Mouse (Mus musculus) neural tube, embryonic 14.5 days (tissue): ENCODE data around the gene Ankrd40. TPM values are rescaled to one million over a fixed set of nuclear protein-coding genes. Genes with fewer than 3 reads are reported as not detected.

ENCODE experiments used
- ATAC-seq: fragments of 200-750 bp; cut with Nextera tagmentation; 2 replicates; pipeline ENCODE4 v1.8.0; 2017; ENCODE audit warnings: low read depth, mild to moderate bottlenecking, moderate TSS enrichment, moderate library complexity
- H3K27ac ChIP-seq: fragments of 300-500 bp; sonication (generic); 2 replicates; pipeline ENCODE4 v1.5.1; 2014; ENCODE audit warnings: low read depth, mild to moderate bottlenecking, control low read depth, low read length, moderate library complexity, mixed read lengths
- H3K27me3 ChIP-seq: fragments of 300-500 bp; sonication (generic); 2 replicates; pipeline ENCODE4 v1.6.1; 2014; ENCODE audit warnings: low read length; ENCODE audit not compliant: control insufficient read depth, insufficient read depth
- H3K36me3 ChIP-seq: fragments of 300-500 bp; sonication (generic); 2 replicates; pipeline ENCODE4 v1.6.1; 2014; ENCODE audit warnings: low read length, mixed read lengths; ENCODE audit not compliant: control insufficient read depth, insufficient read depth
- H3K4me1 ChIP-seq: fragments of 300-500 bp; sonication (generic); 2 replicates; pipeline ENCODE4 v1.6.1; 2014; ENCODE audit warnings: low read length; ENCODE audit not compliant: control insufficient read depth, insufficient read depth
- H3K4me2 ChIP-seq: fragments of 300-500 bp; sonication (generic); 2 replicates; pipeline ENCODE4 v1.6.1; 2014; ENCODE audit warnings: mild to moderate bottlenecking, low read depth, low read length, control low read depth
- H3K4me3 ChIP-seq: fragments of 300-500 bp; sonication (generic); 2 replicates; pipeline ENCODE4 v1.5.1; 2014; ENCODE audit warnings: low read depth, low read length, control low read depth, mixed read lengths
- H3K9ac ChIP-seq: fragments of 300-500 bp; sonication (generic); replicated peaks from 2 replicates; pipeline ENCODE4 v1.6.1; 2014; ENCODE audit warnings: low read depth, mild to moderate bottlenecking, control low read depth, low read length, mixed read lengths
- H3K9me3 ChIP-seq: fragments of 300-500 bp; sonication (generic); 2 replicates; pipeline ENCODE4 v1.6.1; 2016; ENCODE audit warnings: low read length; ENCODE audit not compliant: control insufficient read depth
- WGBS: fragments of 180-500 bp; shearing (Covaris S2); extraction: QIAGEN DNeasy Blood & Tissue Kit; methylation state at CpG from one replicate; pipeline ENCODE4 v1.1.7; 2014; 5-methylcytosine and 5-hydroxymethylcytosine counted together
- polyA plus RNA-seq: library from polyadenylated mRNA; unstranded; fragments of >200 nt; fragmentation: Nextera tagmentation; extraction: Ambion mirVana; gene quantifications from 2 replicates; pipeline ENCODE4 v1.2.1, GENCODE M21; 2014

The Ankrd40 gene
- polyA plus RNA-seq, 1 experiment from 2014 or later = 15.7 TPM

- Histone ChIP-seq H3K27ac (no peak overlapping the region), H3K27me3 (no peaks in the 10 kb centered on the region), H3K36me3 (no peaks in the 10 kb centered on the region), H3K9ac (no peak overlapping the region), H3K9me3 (no peaks in the 10 kb centered on the region), H3K4me3 (no peak overlapping the region), H3K4me2 (no peak overlapping the region), H3K4me1 (no peaks in the 10 kb centered on the region)
- no peak for ATAC-seq
- 79% methylated on average over 8 of the region's 8 CpGs for WGBS
Measured at GRCm38 (mm10) chr11:94379736-94380135, 51.9 kb downstream of the Ankrd40 start.

DNA sequence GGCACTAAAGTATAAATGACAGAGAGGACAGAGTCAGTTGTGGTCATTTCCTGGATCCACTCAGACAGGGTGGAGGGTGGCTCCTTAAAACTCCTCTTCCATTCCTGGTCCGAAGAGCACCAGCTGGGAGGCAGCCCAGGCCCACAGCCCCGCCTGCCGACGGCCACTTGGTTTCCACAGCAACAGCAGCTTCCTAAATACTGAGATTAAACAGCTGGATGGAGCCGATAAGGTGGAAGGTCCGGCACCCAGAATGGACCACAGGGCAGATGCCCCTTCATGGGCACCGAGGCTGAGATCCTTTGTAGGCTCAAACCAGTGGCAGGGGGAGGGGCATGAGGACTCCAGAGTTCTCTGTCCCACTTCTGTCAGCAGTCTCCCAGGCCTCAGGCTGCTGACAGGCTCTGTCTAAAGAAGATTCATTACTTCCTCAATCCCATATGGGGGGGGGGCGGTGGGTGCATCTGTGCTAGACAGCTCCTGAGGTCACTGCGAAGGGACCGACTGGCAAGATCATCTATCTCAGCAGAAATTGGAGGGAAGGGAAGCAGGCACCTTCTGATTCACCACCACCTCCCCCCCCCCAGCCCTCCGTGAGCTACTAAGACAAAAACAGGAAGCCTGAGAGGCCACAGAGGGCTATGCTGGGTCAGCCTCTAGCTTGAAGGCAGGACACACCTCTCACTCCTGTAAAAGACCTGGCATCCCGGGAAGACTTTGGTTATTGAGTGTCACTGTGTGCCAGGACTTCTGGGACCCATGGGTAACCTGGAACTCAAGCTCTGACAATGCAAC, 58.4 kb downstream of the Ankrd40 start:
- H3K9ac ChIP-seq = no peak overlapping the region
- H3K4me3 ChIP-seq = no peak overlapping the region
- H3K9me3 ChIP-seq = no peaks in the 10 kb centered on the region
- no peaks in the 10 kb centered on the region for H3K27me3 ChIP-seq
- 0 out of 2 replicates have a peak, but pooled peaks cover 4% of the 10 kb centered on the region for H3K4me1 ChIP-seq
- ATAC-seq = no peak
- no peak overlapping the region for H3K27ac ChIP-seq
- 8% methylated on average over 12 of the region's 12 CpGs for WGBS
- no peaks in the 10 kb centered on the region for H3K36me3 ChIP-seq
- H3K4me2 ChIP-seq = no peak overlapping the region

GRCm38 (mm10) chr11:94387756-94388155, 60.0 kb downstream of the Ankrd40 start:
- Histone ChIP-seq H3K4me2 (no peak overlapping the region), H3K4me3 (no peak overlapping the region)
- WGBS = 87% methylated on average over 4 of the region's 4 CpGs

DNA sequence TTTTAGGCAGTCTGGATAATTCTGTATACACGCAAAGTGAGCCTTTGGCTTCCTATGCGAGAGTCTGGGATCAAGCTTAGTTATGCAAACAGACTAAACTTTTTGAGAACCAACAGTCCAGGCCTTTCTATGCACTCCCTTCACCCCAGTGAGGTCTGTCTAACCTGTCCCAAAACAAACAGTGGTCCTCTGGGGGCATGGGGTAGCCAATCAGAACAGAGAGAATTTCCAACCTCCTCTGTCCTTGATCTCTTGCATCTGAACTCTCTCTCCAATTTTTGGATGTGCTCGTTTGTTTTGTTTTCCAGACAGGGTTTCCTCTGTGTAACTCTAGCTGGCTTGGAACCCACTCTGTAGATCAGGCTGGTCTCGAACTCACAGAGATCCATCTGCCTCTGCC, 61.2 kb downstream of the Ankrd40 start:
- Histone ChIP-seq H3K27me3 (no peaks in the 10 kb centered on the region), H3K4me2 (no peak overlapping the region), H3K9me3 (no peaks in the 10 kb centered on the region), H3K9ac (no peak overlapping the region), H3K36me3 (no peaks in the 10 kb centered on the region), H3K4me1 (0 out of 2 replicates have a peak, but pooled peaks cover 4% of the 10 kb centered on the region), H3K4me3 (no peak overlapping the region), H3K27ac (no peak overlapping the region)
- no peak for ATAC-seq
- 87% methylated on average over 4 of the region's 4 CpGs for WGBS

More at GRCm38 (mm10) chr11:94387756-94388155, 60.0 kb downstream of the Ankrd40 start:
- H3K27me3 ChIP-seq = no peaks in the 10 kb centered on the region
- no peak overlapping the region for H3K9ac ChIP-seq
- no peaks in the 10 kb centered on the region for H3K9me3 ChIP-seq
- no peaks in the 10 kb centered on the region for H3K36me3 ChIP-seq
- H3K4me1 ChIP-seq = 0 out of 2 replicates have a peak, but pooled peaks cover 4% of the 10 kb centered on the region
- H3K27ac ChIP-seq = no peak overlapping the region
- no peak for ATAC-seq

DNA sequence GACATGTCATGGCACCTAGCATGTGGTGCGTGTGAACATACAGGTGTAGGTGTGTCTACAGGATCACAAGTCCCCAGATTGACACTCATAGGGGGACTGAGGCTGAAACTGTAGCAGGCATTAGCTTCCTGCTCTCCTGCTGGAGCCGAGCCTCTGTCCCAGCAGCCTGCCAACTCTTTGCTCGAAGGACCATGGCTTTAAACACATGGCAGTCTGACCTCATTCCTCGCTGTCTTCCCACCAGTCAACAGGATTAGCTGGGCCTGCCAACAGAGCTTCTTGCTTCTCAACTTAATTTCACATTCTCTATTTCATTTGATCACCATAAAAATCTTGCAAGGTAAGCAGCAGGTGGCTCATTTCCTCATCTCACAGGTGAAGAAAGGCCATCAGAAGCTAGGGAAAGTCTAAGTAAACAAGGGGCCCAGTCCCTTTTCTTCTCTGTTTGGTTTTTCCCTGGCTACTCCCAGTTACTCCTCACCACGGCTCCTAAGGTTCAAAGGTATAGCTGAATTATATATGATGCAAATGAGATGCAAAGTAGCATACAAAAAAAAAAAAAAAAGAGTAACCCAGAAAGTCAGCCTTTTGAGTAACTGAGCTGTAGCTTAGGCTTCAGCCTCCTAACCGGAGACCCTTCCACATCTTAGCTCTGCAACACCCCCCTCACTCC, 62.1 kb downstream of the Ankrd40 start:
- Histone ChIP-seq H3K36me3 (no peaks in the 10 kb centered on the region), H3K4me1 (0 out of 2 replicates have a peak, but pooled peaks cover 4% of the 10 kb centered on the region), H3K27ac (no peak overlapping the region), H3K9ac (no peak overlapping the region), H3K4me3 (no peak overlapping the region), H3K9me3 (no peaks in the 10 kb centered on the region), H3K27me3 (no peaks in the 10 kb centered on the region), H3K4me2 (no peak overlapping the region)
- ATAC-seq = no peak
- 76% methylated on average over 6 of the region's 6 CpGs for WGBS

DNA sequence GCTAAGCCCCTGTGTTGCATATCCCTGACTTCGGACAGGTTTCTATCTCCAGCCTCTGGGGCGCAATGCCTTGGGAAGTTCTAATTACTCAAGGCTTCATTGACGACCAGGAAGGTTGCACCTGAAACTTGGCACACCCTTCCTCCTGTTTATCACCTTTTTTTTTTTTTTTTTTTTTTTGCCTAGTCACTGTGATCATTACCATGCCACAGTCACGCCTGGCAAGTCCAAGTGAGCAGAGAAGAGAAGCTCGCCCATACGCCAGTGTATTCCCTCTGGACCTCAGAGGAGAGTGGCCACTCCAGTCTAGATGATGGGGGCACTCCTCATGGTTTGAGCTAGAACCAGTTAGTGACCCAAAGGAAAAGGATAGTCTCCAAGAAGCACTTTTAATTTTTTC, 63.0 kb downstream of the Ankrd40 start:
- WGBS = 90% methylated on average over 6 of the region's 6 CpGs

More for the DNA sequence above, 63.0 kb downstream of the Ankrd40 start:
- no peak for ATAC-seq
- Histone ChIP-seq H3K4me3 (no peak overlapping the region), H3K9me3 (no peaks in the 10 kb centered on the region), H3K36me3 (no peaks in the 10 kb centered on the region), H3K27ac (no peak overlapping the region), H3K9ac (no peak overlapping the region), H3K4me1 (0 out of 2 replicates have a peak, but pooled peaks cover 4% of the 10 kb centered on the region), H3K4me2 (no peak overlapping the region), H3K27me3 (no peaks in the 10 kb centered on the region)

Other genes with a start within 250 kb of the Ankrd40 start
- gene Tob1, start 116.5 kb upstream of the Ankrd40 start, polyA plus RNA-seq = 27.9 and 31.1 TPM in 2 replicates
- 0.24 and 1.8 TPM in 2 replicates for gene Wfikkn2, start 82.0 kb upstream of the Ankrd40 start, polyA plus RNA-seq
- gene Gm21885, start 46.1 kb upstream of the Ankrd40 start, polyA plus RNA-seq = 1.1 TPM in 1 of 2 replicates, not detected in the other
- 126 and 150 TPM in 2 replicates for gene Luc7l3, start 6.0 kb upstream of the Ankrd40 start, polyA plus RNA-seq
- gene Abcc3, start 65.0 kb downstream of the Ankrd40 start, polyA plus RNA-seq = 0.81 and 1.4 TPM in 2 replicates
- gene Cacna1g, start 146.2 kb downstream of the Ankrd40 start, polyA plus RNA-seq = 14.3 and 22.5 TPM in 2 replicates
- gene Spata20, start 158.2 kb downstream of the Ankrd40 start, polyA plus RNA-seq = 0.09 and 0.26 TPM in 2 replicates
- 0.68 and 0.82 TPM in 2 replicates for gene Epn3, start 172.0 kb downstream of the Ankrd40 start, polyA plus RNA-seq
- 1.7 and 2.0 TPM in 2 replicates for gene Mycbpap, start 193.7 kb downstream of the Ankrd40 start, polyA plus RNA-seq
- 5.2 and 12.3 TPM in 2 replicates for gene Rsad1, start 221.3 kb downstream of the Ankrd40 start, polyA plus RNA-seq
- 0.15 and 0.35 TPM in 2 replicates for gene Chad, start 237.0 kb downstream of the Ankrd40 start, polyA plus RNA-seq